Mouse (Mus musculus): Measurements from ENCODE around the gene Zbtb7b.
A peak's percentile ranks its signal among the peaks of the same experiment; 100 is the strongest.

The Zbtb7b gene

DNA sequence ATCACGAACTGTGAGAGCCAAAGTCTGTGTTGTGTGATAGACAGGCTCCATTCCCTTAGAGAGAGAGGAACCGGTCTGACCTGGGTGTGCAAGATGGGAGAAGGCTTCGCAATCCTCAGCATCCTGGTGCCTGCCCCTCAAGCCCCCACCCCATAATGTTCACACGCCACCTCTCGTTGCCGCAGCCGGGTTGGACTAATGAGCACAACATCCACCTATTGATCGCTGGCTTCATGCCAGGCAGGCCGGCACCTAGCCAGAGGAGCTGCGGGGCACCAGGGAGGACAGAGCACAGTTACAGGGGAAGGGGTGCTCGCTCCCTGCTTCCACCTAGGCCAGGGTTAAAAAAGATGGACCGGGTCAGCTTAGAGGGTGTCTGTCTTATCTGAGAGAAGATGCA is 62.1 kb downstream of the Zbtb7b start:
- DNase-seq: peak; percentile 48

DNA sequence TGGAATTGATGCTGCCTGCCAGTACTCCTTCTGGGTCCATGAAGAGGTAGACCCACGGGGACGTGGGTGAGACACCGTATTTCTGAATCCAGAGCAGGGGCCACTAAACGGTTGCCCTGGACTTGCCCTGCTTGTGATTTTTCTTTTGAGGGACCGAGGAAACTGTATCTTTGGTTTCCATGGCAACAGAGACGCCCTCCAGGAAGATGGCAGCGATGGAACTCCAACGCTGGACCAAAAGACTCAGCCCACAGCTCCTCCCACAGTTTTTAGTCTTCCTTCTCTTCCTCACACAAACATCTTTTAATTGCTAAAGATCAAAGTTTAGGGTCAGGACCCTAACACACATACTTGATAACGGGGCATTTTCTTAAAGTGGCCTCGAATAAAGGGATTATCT is 62.6 kb downstream of the Zbtb7b start:
- DNase-seq: no peak

DNA sequence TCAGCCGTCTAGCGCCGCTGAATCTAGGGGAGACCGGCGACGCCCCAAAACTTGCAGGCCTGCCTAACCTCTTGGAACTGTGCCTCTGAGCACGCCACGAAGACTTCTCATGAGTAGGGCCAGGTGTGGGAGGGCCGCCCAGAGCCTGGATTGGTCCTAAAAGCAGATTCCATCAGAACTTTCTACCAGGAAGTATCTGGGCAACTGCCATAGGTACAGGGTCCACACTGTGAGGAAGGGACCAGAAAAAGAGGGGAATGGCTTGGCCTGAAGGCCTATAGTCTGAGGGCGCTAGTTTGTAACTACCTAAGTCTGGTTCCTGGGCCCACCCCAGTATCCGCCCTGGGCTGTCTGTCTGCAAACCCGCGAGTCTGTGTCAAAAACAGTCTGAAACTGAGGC is 63.0 kb downstream of the Zbtb7b start:
- no peak for DNase-seq

DNA sequence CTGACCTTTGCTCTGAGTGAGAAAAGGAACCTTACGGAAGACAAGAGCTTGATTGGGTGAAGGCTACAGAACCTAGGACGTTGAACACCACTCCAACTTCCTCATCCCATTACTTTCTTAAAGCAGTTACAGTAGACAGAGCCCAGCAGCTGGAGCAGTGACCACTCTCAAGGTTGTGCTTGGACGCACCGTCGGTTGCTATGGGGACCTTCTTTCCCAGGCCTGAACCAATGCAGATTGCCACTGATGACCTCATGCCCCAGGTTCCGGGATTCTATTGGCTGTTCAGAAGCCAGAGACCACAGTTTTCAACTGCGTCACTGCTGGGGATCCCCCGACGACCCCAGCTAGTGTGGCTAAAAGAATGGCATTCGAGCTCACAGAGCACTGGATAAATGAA is 63.6 kb downstream of the Zbtb7b start:
- no peak for DNase-seq

DNA sequence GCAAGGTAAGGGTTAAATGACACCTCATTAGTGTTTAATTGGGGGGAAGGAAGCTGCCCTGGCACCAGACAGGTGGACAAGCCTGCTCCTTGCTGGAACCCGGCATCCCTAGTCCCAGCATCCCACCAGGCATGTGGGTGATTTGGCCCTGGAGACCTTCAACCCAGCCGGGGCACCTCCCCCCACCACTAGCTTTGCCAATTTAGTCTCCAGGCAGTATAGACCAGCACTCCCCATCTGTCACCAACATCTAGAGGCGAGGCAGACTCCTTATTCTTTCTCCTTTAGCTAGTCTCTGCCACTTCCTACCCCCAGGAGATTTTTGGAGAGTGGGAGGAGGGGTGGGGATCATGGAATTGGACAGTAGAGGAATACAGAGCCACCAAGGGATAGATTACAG is 64.2 kb downstream of the Zbtb7b start:
- DNase-seq: no peak

DNA sequence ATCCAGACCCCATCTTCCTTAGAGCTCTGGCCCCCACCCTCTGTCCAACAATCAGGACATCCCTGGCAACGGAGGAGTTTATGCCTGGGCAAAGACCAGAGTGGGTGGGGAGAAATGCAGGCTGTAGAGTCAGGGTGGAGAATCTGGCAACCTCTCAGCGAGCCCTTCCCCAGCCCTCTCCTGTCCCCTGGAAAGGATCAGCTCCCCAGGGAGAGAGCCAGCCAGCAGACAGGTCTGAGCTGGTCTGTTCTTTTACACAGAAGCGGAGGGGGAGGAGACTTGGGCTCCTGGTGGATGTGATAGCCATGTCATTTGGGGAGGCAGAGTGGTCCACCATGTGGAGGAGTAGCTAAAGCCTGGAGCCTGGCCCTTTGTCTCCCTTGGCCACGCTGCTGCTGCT is 66.0 kb downstream of the Zbtb7b start:
- no peak for DNase-seq
